Mouse (Mus musculus): ENCODE measurements around the gene Kcnk5.

The Kcnk5 gene

GRCm38 (mm10) chr14:20181466-20181921 is at the start of gene Kcnk5:
Gene Kcnk5 (minus strand): TSS chr14:20181809.
- peak; percentile 88 for DNase-seq (ENCODE audit: low spot score)

- no peak for DNase-seq (ENCODE audit: low spot score)
Observed at GRCm38 (mm10) chr14:20230063-20230491, 48.5 kb upstream of the Kcnk5 start.

- no peak for DNase-seq (ENCODE audit: low spot score)
Observed at GRCm38 (mm10) chr14:20229437-20229836, 47.8 kb upstream of the Kcnk5 start.

- DNase-seq (ENCODE audit: low spot score): no peak
Observed at GRCm38 (mm10) chr14:20228336-20228735, 46.7 kb upstream of the Kcnk5 start.

GRCm38 (mm10) chr14:20226982-20227381 is 45.4 kb upstream of the Kcnk5 start:
- DNase-seq (ENCODE audit: low spot score): no peak

- peak; percentile 9 for DNase-seq (ENCODE audit: low spot score)
Observed at GRCm38 (mm10) chr14:20226488-20226887, 44.9 kb upstream of the Kcnk5 start.

GRCm38 (mm10) chr14:20225525-20225924 is 43.9 kb upstream of the Kcnk5 start:
- DNase-seq (ENCODE audit: low spot score): peak; percentile 62

- DNase-seq (ENCODE audit: low spot score): no peak
Observed at GRCm38 (mm10) chr14:20224576-20225218, 43.1 kb upstream of the Kcnk5 start.

GRCm38 (mm10) chr14:20224163-20224562 is 42.6 kb upstream of the Kcnk5 start:
- DNase-seq (ENCODE audit: low spot score): no peak

- DNase-seq (ENCODE audit: low spot score): no peak
Observed at GRCm38 (mm10) chr14:20223253-20223652, 41.6 kb upstream of the Kcnk5 start.

GRCm38 (mm10) chr14:20221083-20221482 is 39.5 kb upstream of the Kcnk5 start:
- DNase-seq (ENCODE audit: low spot score): no peak

GRCm38 (mm10) chr14:20219849-20220248 is 38.2 kb upstream of the Kcnk5 start:
- no peak for DNase-seq (ENCODE audit: low spot score)

GRCm38 (mm10) chr14:20217299-20217864 is 35.8 kb upstream of the Kcnk5 start:
- no peak for DNase-seq (ENCODE audit: low spot score)

- DNase-seq (ENCODE audit: low spot score): no peak
Observed at GRCm38 (mm10) chr14:20216561-20217298, 35.1 kb upstream of the Kcnk5 start.

- DNase-seq (ENCODE audit: low spot score): no peak
Observed at GRCm38 (mm10) chr14:20215826-20216225, 34.2 kb upstream of the Kcnk5 start.

GRCm38 (mm10) chr14:20214125-20214524 is 32.5 kb upstream of the Kcnk5 start:
- no peak for DNase-seq (ENCODE audit: low spot score)

- DNase-seq (ENCODE audit: low spot score): no peak
Observed at GRCm38 (mm10) chr14:20211754-20212601, 30.4 kb upstream of the Kcnk5 start.

GRCm38 (mm10) chr14:20209926-20210325 is 28.3 kb upstream of the Kcnk5 start:
- DNase-seq (ENCODE audit: low spot score): no peak

- DNase-seq (ENCODE audit: low spot score): peak; percentile 58
Observed at GRCm38 (mm10) chr14:20208435-20208834, 26.8 kb upstream of the Kcnk5 start.

GRCm38 (mm10) chr14:20205747-20206146 is 24.1 kb upstream of the Kcnk5 start:
- DNase-seq (ENCODE audit: low spot score): no peak

- DNase-seq (ENCODE audit: low spot score): no peak
Observed at GRCm38 (mm10) chr14:20203301-20203700, 21.7 kb upstream of the Kcnk5 start.

GRCm38 (mm10) chr14:20202655-20203181 is 21.1 kb upstream of the Kcnk5 start:
- no peak for DNase-seq (ENCODE audit: low spot score)
